Mouse (Mus musculus) ovary, postnatal 36 days (tissue): ENCODE data around the gene Atp13a1.

ENCODE experiments used
- DNase-seq: peaks from one replicate; pipeline ENCODE4 v3.0.0; 2022; ENCODE audit warnings: low spot score, mixed read lengths

Gene Atp13a1

GRCm38 (mm10) chr8:69799946-69800345, 9.0 kb downstream of the Atp13a1 start:
- no peak for DNase-seq

GRCm38 (mm10) chr8:69801796-69802195, 10.8 kb downstream of the Atp13a1 start:
- no peak for DNase-seq

GRCm38 (mm10) chr8:69802216-69802615, 11.3 kb downstream of the Atp13a1 start:
- no peak for DNase-seq

GRCm38 (mm10) chr8:69803366-69803765, 12.4 kb downstream of the Atp13a1 start:
- peak; percentile 3 for DNase-seq

GRCm38 (mm10) chr8:69804537-69804936, 13.6 kb downstream of the Atp13a1 start:
- DNase-seq: peak; percentile 1

GRCm38 (mm10) chr8:69805086-69805485, 14.1 kb downstream of the Atp13a1 start:
- peak; percentile 5 for DNase-seq

- peak; percentile 2 for DNase-seq
Observed at GRCm38 (mm10) chr8:69805491-69805890, 14.5 kb downstream of the Atp13a1 start.

- DNase-seq: no peak
Observed at GRCm38 (mm10) chr8:69807236-69807635, 16.3 kb downstream of the Atp13a1 start.

- DNase-seq: peak; percentile 72
Observed at GRCm38 (mm10) chr8:69808094-69808863, 17.3 kb downstream of the Atp13a1 start, which contains the start of gene Gmip. Gene Gmip, plus strand, starts transcription at chr8:69808679.

- peak; percentile 26 for DNase-seq
Observed at GRCm38 (mm10) chr8:69808864-69809403, 18.0 kb downstream of the Atp13a1 start.

- DNase-seq: no peak
Observed at GRCm38 (mm10) chr8:69809820-69810219, 18.9 kb downstream of the Atp13a1 start.

- DNase-seq: no peak
Observed at GRCm38 (mm10) chr8:69814881-69815280, 23.9 kb downstream of the Atp13a1 start.

GRCm38 (mm10) chr8:69815396-69815795, 24.4 kb downstream of the Atp13a1 start:
- DNase-seq: no peak

- DNase-seq: no peak
Observed at GRCm38 (mm10) chr8:69820466-69820865, 29.5 kb downstream of the Atp13a1 start.

- peak; percentile 51 for DNase-seq
Observed at GRCm38 (mm10) chr8:69821971-69822385, 31.0 kb downstream of the Atp13a1 start.

- DNase-seq: peak; percentile 74
Observed at GRCm38 (mm10) chr8:69822386-69823191, 31.6 kb downstream of the Atp13a1 start, which contains the start of gene Lpar2. Gene Lpar2, plus strand, starts transcription at chr8:69822429.

GRCm38 (mm10) chr8:69826371-69826770, 35.4 kb downstream of the Atp13a1 start:
- no peak for DNase-seq

- peak; percentile 84 for DNase-seq
Observed at GRCm38 (mm10) chr8:69832298-69832853, 41.4 kb downstream of the Atp13a1 start, which contains the start of gene Pbx4. Gene Pbx4, plus strand, starts transcription at chr8:69832491.

- DNase-seq: no peak
Observed at GRCm38 (mm10) chr8:69837057-69837682, 46.2 kb downstream of the Atp13a1 start.

- no peak for DNase-seq
Observed at GRCm38 (mm10) chr8:69847167-69848065, 56.5 kb downstream of the Atp13a1 start.

GRCm38 (mm10) chr8:69848951-69849350, 58.0 kb downstream of the Atp13a1 start:
- no peak for DNase-seq
